Mouse (Mus musculus) heart, adult 2 months (tissue): ENCODE data around the gene Rnaseh2c.

ENCODE experiments used
- CTCF ChIP-seq: fragments of 200-600 bp; IDR thresholded peaks from 2 replicates; pipeline ENCODE4 v1.8.1; 2022; ENCODE audit warnings: antibody characterized with exemption, mild to moderate bottlenecking, moderate library complexity
- EP300 ChIP-seq: fragments of 200-500 bp; IDR thresholded peaks from 2 replicates; pipeline ENCODE4 v1.6.1; 2011; ENCODE audit warnings: low read depth, low read length, control low read depth; ENCODE audit not compliant: insufficient read depth
- POLR2A ChIP-seq: fragments of 200-500 bp; IDR thresholded peaks from 2 replicates; pipeline ENCODE4 v1.6.1; 2011; ENCODE audit warnings: mild to moderate bottlenecking, low read depth, low read length, control low read depth; ENCODE audit not compliant: insufficient read depth

DNA sequence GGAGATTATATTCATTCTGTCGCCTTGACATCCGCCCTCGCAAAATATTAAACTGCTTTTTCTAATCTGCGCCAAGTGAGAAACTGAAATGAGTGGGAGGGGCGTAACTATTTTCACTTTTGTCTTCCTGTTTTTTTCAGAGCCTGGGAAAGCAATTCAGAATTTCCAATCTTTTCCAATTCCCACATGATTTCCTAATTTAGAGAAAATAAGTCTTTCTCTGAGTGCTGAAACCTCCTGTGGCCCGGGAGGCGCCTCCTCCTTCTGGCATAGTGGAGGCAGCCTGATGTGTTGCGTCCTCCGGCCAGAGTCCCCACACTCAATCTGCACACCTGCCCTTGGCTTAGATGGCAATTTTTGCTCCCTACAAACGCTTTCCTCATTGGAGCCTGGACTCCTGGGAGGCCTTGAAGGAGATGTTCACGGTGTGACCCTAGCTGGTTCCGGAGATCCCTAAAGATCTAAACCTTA lies 34.9 kb downstream of the Rnaseh2c start:
- TF ChIP-seq EP300, result no peak
- TF ChIP-seq CTCF, result no peak
- TF ChIP-seq POLR2A, result no peak
